Mouse (Mus musculus): ENCODE measurements around the gene Nt5dc1. TPM values are rescaled to one million over a fixed set of nuclear protein-coding genes. Genes with fewer than 3 reads are reported as not detected.

Gene Nt5dc1
- total RNA-seq, 1 experiment from 2014 or later, result 27.9 TPM

Other genes starting within 250 kb of the Nt5dc1 start
- gene Dse, start 210.8 kb downstream of the Nt5dc1 start, total RNA-seq (2021), result 16.1 and 24.5 TPM in 2 replicates
- 59.9 and 66.6 TPM in 2 replicates for gene Tspyl1, start 136.4 kb downstream of the Nt5dc1 start, total RNA-seq (2021)
- 13.6 and 15.0 TPM in 2 replicates for gene Tspyl4, start 121.1 kb downstream of the Nt5dc1 start, total RNA-seq (2021)
- gene Col10a1, start 28.6 kb downstream of the Nt5dc1 start, total RNA-seq (2021), result 0.12 TPM in 1 of 2 replicates, not detected in the other
- gene Frk, start 64.8 kb upstream of the Nt5dc1 start, total RNA-seq (2021), result 14.7 and 21.2 TPM in 2 replicates

All from adrenal gland, postnatal 25 days (tissue).